Mouse (Mus musculus) CD4-positive, CD25-positive, alpha-beta regulatory T cell, adult 4 months (primary cell): Measurements from ENCODE around the gene Myo1f. TPM values are rescaled to one million over a fixed set of nuclear protein-coding genes. Genes with fewer than 3 reads are reported as not detected.
"Not testable (repeated sequence)": the region's sequence is repeated elsewhere in the genome, so short reads cannot be mapped to it uniquely, and the experiment has no call there.

Source experiments
- ATAC-seq: one replicate; pipeline ENCODE4 v1.8.0; 2017
- polyA plus RNA-seq, 2 experiments: library from polyadenylated mRNA; unstranded; fragments of 100-300 nt; shearing (Covaris generic); gene quantifications; one replicate each; pipeline ENCODE4 v1.2.1; 2017

The Myo1f gene
- polyA plus RNA-seq, 2 experiments from 2014 or later = 51.2 to 91.0 TPM

- no peak for ATAC-seq
Observed at GRCm38 (mm10) chr17:33586011-33586410, 30.5 kb downstream of the Myo1f start.

GRCm38 (mm10) chr17:33597271-33597670 lies 41.8 kb downstream of the Myo1f start:
- ATAC-seq = no peak

GRCm38 (mm10) chr17:33598506-33598905 lies 43.0 kb downstream of the Myo1f start:
- no peak for ATAC-seq

DNA sequence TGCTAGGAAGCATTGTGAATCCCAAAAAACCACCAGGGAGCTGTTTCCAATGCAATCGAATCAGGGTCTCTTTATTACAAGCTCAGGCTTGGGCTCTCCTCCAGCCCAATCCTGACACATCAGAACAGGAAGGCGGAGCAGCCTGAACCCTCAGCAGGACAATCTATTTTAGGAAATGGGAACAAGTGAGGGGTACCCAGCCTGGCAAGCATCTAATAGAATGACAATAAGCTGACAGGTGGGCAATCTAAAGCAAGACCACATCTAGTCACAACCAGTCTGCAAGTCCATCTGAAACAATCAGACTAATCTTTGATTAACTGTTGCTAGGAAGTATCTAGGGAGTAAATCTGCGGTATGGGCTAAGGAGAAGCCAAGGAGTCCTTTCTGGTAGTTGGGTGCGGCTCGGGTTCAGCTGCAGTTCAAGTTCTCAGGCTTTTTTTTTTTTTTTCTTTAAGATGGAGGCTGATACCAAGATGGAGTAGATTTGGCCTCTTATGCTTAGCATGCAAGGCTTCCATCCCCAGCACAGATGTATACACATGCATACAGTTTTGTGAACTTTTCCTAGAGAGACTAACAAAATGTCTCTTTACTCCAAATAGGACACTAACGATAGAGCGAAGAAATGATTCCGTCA lies 44.4 kb downstream of the Myo1f start:
- ATAC-seq = no peak

DNA sequence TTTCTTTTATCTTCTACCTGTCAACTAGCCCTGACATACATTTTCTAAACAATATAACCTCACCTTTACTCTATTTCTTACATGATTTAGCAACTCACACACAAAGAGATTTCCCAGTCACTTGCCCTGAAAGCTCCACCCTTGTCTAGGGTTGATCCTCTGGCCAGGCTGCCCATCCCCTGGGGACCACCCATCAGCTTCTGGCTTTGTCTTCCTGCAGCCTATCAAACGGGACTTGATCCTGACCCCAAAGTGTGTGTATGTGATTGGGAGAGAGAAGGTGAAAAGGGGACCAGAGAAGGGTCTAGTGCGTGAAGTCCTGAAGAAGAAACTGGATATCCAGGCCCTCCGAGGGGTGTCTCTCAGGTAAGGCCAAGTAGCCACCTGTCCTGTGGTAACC lies 45.3 kb downstream of the Myo1f start:
- ATAC-seq = no peak

DNA sequence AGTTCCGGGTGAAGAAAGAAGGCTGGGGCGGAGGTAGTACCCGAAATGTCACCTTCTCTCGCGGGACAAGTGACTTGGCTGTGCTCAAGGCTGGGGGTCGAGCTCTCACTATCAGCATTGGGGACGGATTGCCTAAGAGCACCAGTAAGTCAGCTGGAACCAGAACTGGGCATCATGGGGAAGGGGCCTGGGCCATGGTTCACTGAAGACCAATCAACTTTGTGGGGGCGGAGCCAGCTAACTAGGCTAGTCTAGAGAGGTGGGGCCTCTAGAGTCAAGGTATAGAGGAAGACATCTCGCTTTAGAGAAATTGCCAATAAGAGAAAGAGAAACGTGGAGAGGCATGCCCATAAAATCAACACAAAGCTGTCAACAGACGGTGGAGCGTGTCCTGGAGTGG lies 46.4 kb downstream of the Myo1f start:
- ATAC-seq = no peak

DNA sequence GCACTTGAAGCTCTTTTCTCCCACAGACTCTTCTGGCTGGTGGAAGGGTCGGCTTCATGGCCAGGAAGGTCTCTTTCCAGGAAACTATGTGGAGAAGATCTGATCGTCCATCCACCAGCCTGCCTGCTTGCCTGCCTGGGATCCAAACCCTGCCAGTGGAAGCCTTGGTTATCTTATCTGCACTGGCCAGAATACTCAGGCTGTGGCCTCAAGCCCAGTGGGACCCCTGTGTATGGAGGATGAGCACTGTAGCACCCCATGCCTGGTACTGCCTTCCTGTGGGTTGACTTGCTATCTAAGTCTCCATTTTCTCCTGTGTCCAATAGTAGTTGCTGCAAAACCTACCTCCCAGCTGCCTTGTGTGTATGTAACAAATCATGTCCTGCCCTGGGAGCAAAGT lies 51.8 kb downstream of the Myo1f start:
- no peak for ATAC-seq

GRCm38 (mm10) chr17:33610548-33610947 lies 55.0 kb downstream of the Myo1f start:
- ATAC-seq = no peak

DNA sequence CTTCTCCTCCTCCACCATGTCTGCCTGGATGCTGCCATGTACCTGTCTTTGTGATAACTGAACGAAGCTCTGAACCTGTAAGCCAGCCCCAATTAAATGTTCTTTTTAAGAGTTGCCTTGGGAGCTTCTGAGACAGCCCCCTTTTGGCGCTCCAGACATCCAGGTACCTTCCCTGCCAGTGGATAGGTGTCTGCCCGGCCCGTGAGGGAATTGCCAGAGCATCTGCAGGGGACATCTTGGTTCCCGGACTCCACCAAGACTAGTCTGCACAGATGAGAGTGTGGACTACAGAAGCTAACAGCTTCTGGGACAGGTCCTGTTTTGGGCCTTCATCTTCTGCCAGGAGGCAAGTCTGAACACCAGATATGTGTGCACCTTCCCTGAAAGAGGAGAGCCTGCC lies 58.2 kb downstream of the Myo1f start:
- ATAC-seq = not testable (repeated sequence)

GRCm38 (mm10) chr17:33627281-33627680 lies 71.8 kb downstream of the Myo1f start:
- no peak for ATAC-seq

DNA sequence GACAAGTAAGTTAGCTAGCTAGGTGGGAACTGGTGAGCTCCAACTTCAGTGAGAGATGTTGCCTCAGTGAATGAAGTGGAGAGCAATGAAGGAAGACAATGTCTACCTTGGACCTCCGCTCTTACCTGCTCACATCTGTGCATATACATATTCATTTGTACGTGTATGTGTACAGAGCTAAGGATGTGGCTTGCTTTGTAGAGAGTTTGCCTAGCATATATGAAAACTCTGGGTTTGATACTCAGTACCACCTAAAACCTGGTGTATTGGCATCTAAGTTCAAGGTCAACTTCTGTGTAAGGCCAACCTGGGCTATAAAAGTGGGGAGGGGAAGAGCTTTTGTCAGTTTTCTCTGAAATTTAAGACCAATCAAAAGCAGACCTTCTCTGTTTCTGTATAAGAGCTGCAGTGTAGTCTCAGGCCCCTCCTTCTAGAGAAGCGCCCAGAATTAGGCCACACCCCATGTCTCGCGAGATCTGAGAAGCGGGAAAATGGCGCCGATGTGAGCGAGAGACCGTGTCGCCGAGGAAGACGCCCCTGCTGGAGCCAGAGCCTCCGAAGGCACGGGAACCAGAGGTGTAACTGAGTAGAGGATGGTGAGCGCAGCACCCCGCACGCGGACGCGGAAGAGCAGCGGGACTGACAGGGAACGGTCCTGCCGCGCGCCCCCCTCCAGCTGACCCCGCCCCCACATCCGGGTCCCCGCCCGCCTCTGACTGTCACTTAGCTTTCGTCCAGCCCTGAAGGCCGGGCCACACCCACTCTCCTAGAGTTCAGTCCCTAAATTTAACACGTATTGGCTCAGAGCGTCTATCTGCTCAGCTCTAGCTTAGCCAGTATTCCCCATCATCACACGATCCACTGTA lies 73.3 kb downstream of the Myo1f start, which contains the start of gene Zfp414:
Gene Zfp414, plus strand, starts transcription at position 470 of the 866 bp plus-strand sequence.
- peak; percentile 96 for ATAC-seq

GRCm38 (mm10) chr17:33629487-33630125 lies 74.1 kb downstream of the Myo1f start:
- ATAC-seq = no peak

DNA sequence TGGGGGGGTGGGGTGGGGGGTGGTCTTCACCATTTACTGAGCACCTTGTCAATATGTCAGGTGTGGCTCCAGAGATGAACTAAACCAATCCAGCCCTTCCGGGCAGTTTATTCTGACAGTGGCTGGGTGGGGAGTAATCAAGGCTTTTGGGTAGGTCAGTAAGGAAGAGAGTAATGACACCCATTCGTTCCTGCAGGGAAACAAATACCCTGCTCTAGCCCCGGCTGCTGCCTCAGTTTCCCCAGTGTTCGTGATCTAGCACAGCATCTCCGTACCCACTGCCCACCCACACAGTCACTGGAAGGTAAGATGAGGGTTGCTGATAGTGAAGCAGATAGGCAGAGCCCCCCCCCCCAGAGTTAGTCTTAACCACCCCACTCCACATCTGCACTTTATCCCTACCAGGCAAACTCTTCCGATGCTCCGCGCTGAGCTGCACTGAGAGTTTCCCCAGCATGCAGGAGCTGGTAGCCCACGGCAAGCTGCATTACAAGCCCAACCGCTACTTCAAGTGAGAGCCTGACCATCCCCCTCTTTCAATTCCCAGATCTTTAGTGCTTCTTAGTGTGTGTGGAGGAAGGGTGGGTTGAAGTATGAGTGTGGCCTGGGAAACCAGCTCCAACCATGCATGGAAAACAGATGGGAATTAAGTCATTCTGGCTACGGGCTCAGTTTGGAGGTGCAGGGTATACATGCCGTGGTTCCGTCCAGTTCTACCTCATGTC lies 74.8 kb downstream of the Myo1f start:
- no peak for ATAC-seq

DNA sequence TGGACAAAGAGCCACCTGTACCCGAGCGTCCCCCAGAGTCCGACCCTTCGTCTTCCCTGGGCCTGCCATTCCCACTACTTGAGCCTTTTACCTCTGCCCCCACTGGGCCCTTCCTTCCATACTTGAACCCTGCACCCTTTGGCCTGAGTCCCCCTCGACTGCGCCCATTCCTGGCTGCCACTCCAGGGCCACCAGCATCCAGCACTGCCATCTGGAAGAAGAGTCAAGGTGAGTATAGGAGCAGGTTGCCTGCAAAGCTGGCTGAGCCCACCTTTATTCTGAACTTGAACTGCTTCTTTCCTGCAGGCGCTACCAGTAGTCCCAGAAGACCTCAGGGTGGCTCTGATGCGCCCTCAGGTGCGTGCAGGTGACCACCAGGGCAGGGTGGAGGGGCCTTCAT lies 75.7 kb downstream of the Myo1f start:
- ATAC-seq = no peak

DNA sequence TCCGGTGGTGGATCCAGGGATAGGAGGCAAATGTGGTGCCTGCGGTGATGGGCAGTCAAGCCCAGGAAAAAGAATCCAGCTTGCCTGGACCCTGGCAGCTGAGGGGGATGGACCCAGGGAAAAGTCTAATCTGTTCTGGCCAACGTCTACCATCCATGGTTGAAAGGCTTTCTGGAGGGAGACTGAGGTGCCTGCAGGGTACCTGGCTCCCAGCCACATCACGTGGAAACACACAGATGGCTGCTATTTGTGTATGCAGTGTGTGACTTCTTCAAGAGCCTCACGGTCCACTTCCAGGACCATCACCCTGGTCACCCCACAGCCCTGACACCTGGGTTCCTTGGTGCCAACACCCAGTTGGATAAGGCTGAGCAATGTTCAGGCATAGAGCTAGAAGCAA lies 76.3 kb downstream of the Myo1f start:
- ATAC-seq = no peak

DNA sequence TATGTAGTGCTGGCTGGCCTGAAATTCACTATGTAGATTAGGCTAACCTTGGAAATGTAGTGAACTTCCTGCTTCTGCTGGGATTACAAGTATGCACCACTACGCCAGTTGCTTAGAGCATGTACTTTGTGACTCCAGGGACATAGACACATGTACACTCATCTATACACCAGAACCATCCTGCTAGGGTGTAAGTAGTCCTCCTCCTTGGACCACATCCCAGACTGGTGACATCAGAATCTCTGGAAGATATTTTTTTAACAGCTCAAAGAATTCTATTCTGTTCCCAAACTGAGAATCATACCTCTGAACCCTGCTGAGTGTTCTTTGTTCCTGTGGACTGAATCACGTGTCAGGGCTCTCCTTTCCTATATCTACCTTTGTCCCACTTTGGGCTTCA lies 81.5 kb downstream of the Myo1f start:
- no peak for ATAC-seq

- no peak for ATAC-seq
Observed at GRCm38 (mm10) chr17:33637516-33638276, 82.2 kb downstream of the Myo1f start, which contains the start of gene Pram1. Pram1 (plus strand) TSS chr17:33638056.

DNA sequence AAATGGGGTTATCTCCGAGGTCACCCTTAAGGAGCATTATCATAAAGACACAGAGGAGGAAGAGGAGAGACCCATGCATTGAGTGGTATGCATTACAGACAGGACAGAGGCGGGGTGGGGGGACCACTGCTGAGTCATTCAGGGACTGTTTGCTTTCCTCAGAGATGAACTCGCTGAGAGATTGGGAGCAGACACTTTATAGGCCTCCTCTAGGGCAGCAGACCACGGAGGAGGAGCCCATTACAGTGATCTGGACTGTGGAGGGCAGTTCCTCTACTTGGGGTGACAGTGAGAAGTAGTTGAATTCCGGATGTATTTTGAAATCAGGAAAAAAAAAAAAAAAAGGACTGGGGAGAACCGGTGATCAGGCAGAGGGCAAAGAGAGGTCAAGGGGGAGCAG lies 84.2 kb downstream of the Myo1f start:
- no peak for ATAC-seq

GRCm38 (mm10) chr17:33644068-33644467 lies 88.6 kb downstream of the Myo1f start:
- no peak for ATAC-seq

DNA sequence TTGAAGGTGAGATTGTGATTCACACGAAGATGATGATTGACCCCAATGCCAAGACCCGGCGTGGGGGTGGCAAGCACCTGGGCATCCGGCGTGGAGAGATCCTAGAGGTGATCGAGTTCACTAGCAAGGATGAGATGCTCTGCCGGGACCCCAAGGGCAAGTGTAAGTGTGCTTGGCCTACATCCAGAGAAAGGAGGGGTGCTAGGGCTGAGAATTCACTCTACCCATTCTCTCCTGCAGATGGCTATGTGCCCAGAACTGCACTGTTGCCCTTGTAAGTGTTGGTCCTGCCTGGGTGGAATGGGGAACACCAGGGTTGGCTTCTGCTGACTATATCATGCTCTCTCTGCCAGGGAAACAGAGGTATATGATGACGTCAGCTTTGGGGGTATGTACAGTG lies 89.6 kb downstream of the Myo1f start:
- no peak for ATAC-seq

DNA sequence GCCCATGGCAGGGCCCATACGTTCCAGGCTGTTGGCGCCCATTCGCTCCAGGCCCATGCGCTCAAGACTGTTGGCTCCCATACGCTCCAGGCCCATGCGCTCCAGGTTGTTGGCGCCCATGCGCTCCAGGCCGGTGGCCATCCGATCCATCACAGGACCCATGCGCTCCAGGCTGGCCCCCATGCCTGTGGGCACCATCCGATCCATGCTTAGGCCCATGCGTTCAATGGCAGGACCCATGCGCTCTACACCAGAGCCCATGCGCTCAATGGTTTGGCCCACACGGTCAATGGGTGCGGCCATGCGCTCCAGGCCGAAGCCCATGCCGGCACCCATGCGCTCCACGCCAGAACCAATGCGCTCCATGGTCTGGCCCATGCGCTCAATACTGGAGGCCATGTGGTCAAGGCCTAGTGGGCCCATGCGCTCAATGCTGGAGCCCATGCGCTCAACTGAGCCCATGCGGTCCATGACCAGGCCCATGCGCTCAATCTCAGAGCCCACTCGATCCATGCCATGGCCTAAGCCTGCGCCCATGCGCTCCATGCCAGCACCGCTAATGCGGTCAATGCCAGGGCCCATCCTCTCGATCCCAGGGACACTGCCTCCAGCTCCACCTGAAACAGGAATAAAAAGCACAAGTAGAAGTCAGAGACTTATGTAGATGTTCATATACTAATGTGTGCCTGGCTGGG lies 94.4 kb downstream of the Myo1f start:
- ATAC-seq = no peak
